10 mouse cellular contexts compared by ENCODE assay signal in genomic region chr19:6498350-6499131, GRCm38 (mm10). TPM values are rescaled to one million over a fixed set of nuclear protein-coding genes. Genes with fewer than 3 reads are reported as not detected.
DNase-seq lines count a peak whose midpoint lies in the region; ATAC-seq lines count a peak whose summit lies in the region.
"Had no signal": no experiment of that assay in that cellular context is flagged by ENCODE, and none has a peak within 500 bp of the region (broad histone marks: within the 10 kb centered on the region; RNA-seq: fewer than 3 reads in every experiment).

No protein-coding gene starts in this region.

- H3K9me3 ChIP-seq in kidney, embryonic 16.5 days (ENCODE audit: low read length) = no peaks in the 10 kb centered on the region
- no peaks in the 10 kb centered on the region for H3K9me3 ChIP-seq in embryonic facial prominence, embryonic 12.5 days
- no peaks in the 10 kb centered on the region for H3K9me3 ChIP-seq in hindbrain, embryonic 16.5 days (ENCODE audit: control insufficient read depth, low read length)
- no peaks in the 10 kb centered on the region for H3K9me3 ChIP-seq in midbrain, embryonic 16.5 days (replicated peaks; ENCODE audit: control insufficient read depth, low read length, poor library complexity, severe bottlenecking)

- H3K36me3 ChIP-seq in kidney, embryonic 16.5 days (ENCODE audit: insufficient read depth, low read length) = no peaks in the 10 kb centered on the region
- no peaks in the 10 kb centered on the region for H3K36me3 ChIP-seq in embryonic facial prominence, embryonic 12.5 days
- H3K36me3 ChIP-seq in hindbrain, embryonic 16.5 days (ENCODE audit: control insufficient read depth, insufficient read depth, low read length) = no peaks in the 10 kb centered on the region
- no peaks in the 10 kb centered on the region for H3K36me3 ChIP-seq in midbrain, embryonic 16.5 days (ENCODE audit: control insufficient read depth, insufficient read depth, low read length)

- DNase-seq in kidney, adult 8-10 months = no peak
- DNase-seq in T-cell, adult 2 months (ENCODE audit: low spot score) = no peak
- no peak for DNase-seq in testis, postnatal 10 days (ENCODE audit: low spot score)

- H3K27ac ChIP-seq in kidney, embryonic 16.5 days (ENCODE audit: low read length) = no peak overlapping the region
- H3K27ac ChIP-seq in embryonic facial prominence, embryonic 12.5 days = no peak overlapping the region
- H3K27ac ChIP-seq in hindbrain, embryonic 16.5 days (ENCODE audit: low read depth, low read length) = peak overlapping the region; percentile 97
- H3K27ac ChIP-seq in midbrain, embryonic 16.5 days (ENCODE audit: low read length) = peak overlapping the region; percentile 97

- H3K4me1 ChIP-seq in kidney, embryonic 16.5 days (ENCODE audit: insufficient read depth, low read length) = peaks cover 27% of the 10 kb centered on the region
- H3K4me1 ChIP-seq in embryonic facial prominence, embryonic 12.5 days = peaks cover 26% of the 10 kb centered on the region
- H3K4me1 ChIP-seq in hindbrain, embryonic 16.5 days (ENCODE audit: control insufficient read depth, insufficient read depth, low read depth, low read length) = peaks cover 56% of the 10 kb centered on the region
- peaks cover 48% of the 10 kb centered on the region for H3K4me1 ChIP-seq in midbrain, embryonic 16.5 days (ENCODE audit: control insufficient read depth, insufficient read depth, low read length)

- H3K9ac ChIP-seq in kidney, embryonic 16.5 days (replicated peaks; ENCODE audit: low read length) = peak overlapping the region; percentile 62
- H3K9ac ChIP-seq in embryonic facial prominence, embryonic 12.5 days = peak overlapping the region; percentile 60
- peak overlapping the region; percentile 99 for H3K9ac ChIP-seq in hindbrain, embryonic 16.5 days (ENCODE audit: low read depth, low read length)
- H3K9ac ChIP-seq in midbrain, embryonic 16.5 days (ENCODE audit: low read depth, low read length) = peak overlapping the region; percentile 99

- peak overlapping the region; percentile 53 for H3K4me3 ChIP-seq in kidney, embryonic 16.5 days (ENCODE audit: low read length)
- peak overlapping the region; percentile 55 for H3K4me3 ChIP-seq in embryonic facial prominence, embryonic 12.5 days
- H3K4me3 ChIP-seq in hindbrain, embryonic 16.5 days (ENCODE audit: low read length) = peak overlapping the region; percentile 88
- H3K4me3 ChIP-seq in midbrain, embryonic 16.5 days (ENCODE audit: low read depth, low read length) = peak overlapping the region; percentile 91

- no peak for ATAC-seq in kidney, embryonic 16.5 days (ENCODE audit: low FRiP score, low TSS enrichment)
- no peak for ATAC-seq in embryonic facial prominence, embryonic 12.5 days (ENCODE audit: insufficient number of reproducible peaks, insufficient read depth, low FRiP score, low TSS enrichment)
- ATAC-seq in hindbrain, embryonic 16.5 days = no peak
- ATAC-seq in midbrain, embryonic 16.5 days = no peak
- no peak for ATAC-seq in erythroid progenitor cell, adult 5-6 weeks (replicated peaks; ENCODE audit: low FRiP score, poor library complexity, severe bottlenecking)
- ATAC-seq: Patski had no signal

- H3K4me2 ChIP-seq in kidney, embryonic 16.5 days (replicated peaks; ENCODE audit: low read depth, low read length) = peak overlapping the region; percentile 84
- peak overlapping the region; percentile 92 for H3K4me2 ChIP-seq in embryonic facial prominence, embryonic 12.5 days (replicated peaks)
- peak overlapping the region; percentile 91 for H3K4me2 ChIP-seq in hindbrain, embryonic 16.5 days (ENCODE audit: low read length)
- H3K4me2 ChIP-seq in midbrain, embryonic 16.5 days (ENCODE audit: low read length) = peak overlapping the region; percentile 91

- H3K27me3 ChIP-seq in kidney, embryonic 16.5 days (ENCODE audit: insufficient read depth, low read length) = peaks cover 81% of the 10 kb centered on the region
- H3K27me3 ChIP-seq in embryonic facial prominence, embryonic 12.5 days = peaks cover 99% of the 10 kb centered on the region
- H3K27me3 ChIP-seq in hindbrain, embryonic 16.5 days (replicated peaks; ENCODE audit: control insufficient read depth, insufficient read depth, low read length) = no peaks in the 10 kb centered on the region
- no peaks in the 10 kb centered on the region for H3K27me3 ChIP-seq in midbrain, embryonic 16.5 days (ENCODE audit: control insufficient read depth, insufficient read depth, low read depth, low read length)

- 5% methylated on average over 30 of the region's 38 CpGs for WGBS in kidney, embryonic 16.5 days
- 5% methylated on average over 31 of the region's 38 CpGs for WGBS in embryonic facial prominence, embryonic 12.5 days
- WGBS in hindbrain, embryonic 16.5 days = 5% methylated on average over 29 of the region's 38 CpGs
- WGBS in midbrain, embryonic 16.5 days = 8% methylated on average over 20 of the region's 38 CpGs

RNA-seq across cellular contexts. Expression of gene Slc22a12, which starts 44.3 kb away (rescaled TPM):
- 27.4 and 27.7 TPM in 2 replicates for polyA plus RNA-seq in kidney, embryonic 16.5 days (2015; fragmentation: Nextera tagmentation; extraction: Ambion mirVana)
- not detected in 2 replicates for polyA plus RNA-seq in embryonic facial prominence, embryonic 12.5 days (2016; fragmentation: Nextera tagmentation; extraction: Ambion mirVana)
- polyA plus RNA-seq in hindbrain, embryonic 16.5 days (2015; fragmentation: Nextera tagmentation; extraction: Ambion mirVana) = 0.14 TPM in 1 of 2 replicates, not detected in the other
- 0.11 TPM in 1 of 2 replicates, not detected in the other for polyA plus RNA-seq in midbrain, embryonic 16.5 days (2015; fragmentation: Nextera tagmentation; extraction: Ambion mirVana)
- total RNA-seq in erythroid progenitor cell, adult 5-6 weeks (2015; ENCODE audit: low replicate concordance) = not detected in 2 replicates
- total RNA-seq in erythroid progenitor cell, adult 5-6 weeks (2017; ENCODE audit: low replicate concordance) = not detected in 2 replicates
- total RNA-seq: neutrophil, adult 5-6 weeks had no signal
- polyA plus RNA-seq: Patski had no signal

Comparison
In these comparisons a context has a peak if more than half of its experiments do, and no peak if none do; other contexts are left out.
1. H3K27ac ChIP-seq: peak in hindbrain, embryonic 16.5 days (single experiment) and midbrain, embryonic 16.5 days (single experiment); none in kidney, embryonic 16.5 days (single experiment) and embryonic facial prominence, embryonic 12.5 days (single experiment).
2. RNA of gene Slc22a12, which starts 44.3 kb away (polyA plus RNA-seq): 27.4 to 27.7 TPM in kidney, embryonic 16.5 days; 0.11 TPM in midbrain, embryonic 16.5 days, 0.14 TPM in hindbrain, embryonic 16.5 days and not detected in embryonic facial prominence, embryonic 12.5 days; every median in the first group is over 10 times any median in the second.
3. Peak in every context shown above with its lines, with median percentiles within 50 percentile points of each other: H3K4me2 ChIP-seq, H3K4me3 ChIP-seq and H3K9ac ChIP-seq.